Mouse (Mus musculus) kidney, adult 2 months (tissue): ENCODE results near the gene Ttc3.

Source experiments
- CTCF ChIP-seq: fragments of 200-500 bp; conservative IDR thresholded peaks from 2 replicates; pipeline ENCODE4 v1.5.1; 2011; ENCODE audit warnings: low read depth, mild to moderate bottlenecking, control low read depth, low read length, moderate library complexity, mixed read lengths; ENCODE audit not compliant: insufficient read depth, insufficient read length
- POLR2A ChIP-seq: fragments of 200-500 bp; IDR thresholded peaks from one replicate; pipeline ENCODE4 v1.6.1; 2011; ENCODE audit warnings: low read depth, low read length, control low read depth

DNA sequence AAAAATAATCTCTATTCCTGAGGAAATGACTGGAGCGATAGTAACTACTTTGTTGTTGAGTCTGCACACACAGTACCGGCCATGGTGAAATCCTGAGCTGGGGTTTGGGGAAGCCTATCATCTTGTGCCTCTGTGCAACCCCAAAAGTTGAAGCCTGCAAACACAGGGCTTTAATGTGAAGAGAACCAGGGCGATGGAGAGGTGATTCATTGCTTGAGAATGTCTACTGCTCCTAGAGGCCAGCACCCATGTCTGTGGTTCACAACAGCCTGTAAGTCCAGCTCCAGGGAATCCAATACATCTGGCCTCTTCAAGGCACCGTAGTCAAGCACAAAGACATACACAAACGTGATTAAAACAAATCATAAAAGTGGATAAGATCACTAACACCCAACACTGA, 116.9 kb downstream of the Ttc3 start:
- no peak for TF ChIP-seq CTCF
- TF ChIP-seq POLR2A: no peak
